Mouse (Mus musculus): ENCODE measurements at regions not wholly inside any gene's neighbourhood (a gene's known extent, or its start where the extent isn't known, plus 50 kb on each side); places are given as distances from the start of the nearest gene placed in this dataset.

DNA sequence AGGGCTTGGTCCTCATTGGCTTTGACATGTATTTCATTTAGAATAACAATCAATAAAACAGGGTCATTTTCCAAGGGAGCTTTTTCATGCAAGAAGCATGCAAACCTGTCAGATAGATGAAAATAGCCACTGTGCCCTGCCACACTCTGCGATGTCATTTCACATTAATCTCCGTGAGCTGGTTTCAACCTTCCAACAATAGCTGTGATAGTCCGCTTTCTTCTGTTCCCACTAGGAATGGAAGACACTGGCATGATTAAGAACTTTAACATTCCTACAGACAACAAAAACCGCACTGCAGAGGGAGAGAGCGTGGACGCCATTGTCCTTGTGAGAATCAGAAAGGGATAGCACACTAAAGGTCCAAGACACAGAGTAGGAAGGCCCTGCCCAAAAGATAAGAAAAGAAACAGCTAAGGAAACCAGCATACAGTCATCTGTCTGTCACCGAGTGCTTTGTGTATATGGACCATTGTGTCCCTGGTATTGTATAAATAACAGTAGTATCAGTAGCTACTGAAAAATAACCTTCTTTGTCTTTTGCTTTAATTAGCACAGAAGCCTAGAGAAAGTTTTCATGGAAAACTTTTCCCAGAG is 299.0 kb downstream of the Efnb2 start:
- peaks cover 7% of the 10 kb centered on the region for H3K4me1 ChIP-seq (ENCODE audit: control insufficient read depth, insufficient read depth, low read length)
- TF ChIP-seq POLR2A (IDR thresholded peaks at IDR 0.05; ENCODE audit: borderline replicate concordance, extremely low read depth, low read depth, low read length) (no peak), CTCF (IDR thresholded peaks at IDR 0.05; ENCODE audit: insufficient read depth, low read length) (no peak)
- 61% methylated on average over 7 of the region's 7 CpGs for WGBS

DNA sequence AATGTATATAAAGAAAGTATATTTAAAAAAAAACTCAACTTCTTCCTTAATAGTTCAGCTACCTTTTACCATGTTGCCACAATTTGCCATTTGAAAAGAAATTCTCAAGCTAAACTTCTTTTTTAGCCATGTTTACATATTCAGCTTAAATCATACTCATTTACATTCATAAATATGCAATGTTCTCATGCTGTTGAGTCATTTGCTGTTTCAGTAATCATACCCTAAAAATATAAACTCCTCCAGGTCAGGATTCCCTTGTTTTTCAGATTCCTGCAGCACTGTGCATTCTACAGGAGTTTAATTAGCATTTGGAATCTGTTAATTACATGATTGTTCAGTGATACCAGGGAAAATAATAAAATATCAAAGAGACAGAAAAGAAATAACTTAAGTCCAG is 300.5 kb downstream of the Efnb2 start:
- DNase-seq = no peak
- no peak overlapping the region for H3K4me3 ChIP-seq (replicated peaks; ENCODE audit: extremely low read depth, low read depth, low read length)
- TF ChIP-seq CTCF (IDR thresholded peaks at IDR 0.05; ENCODE audit: insufficient read depth, low read length) = no peak
- TF ChIP-seq POLR2A (IDR thresholded peaks at IDR 0.05; ENCODE audit: borderline replicate concordance, extremely low read depth, low read depth, low read length) = no peak
- H3K4me1 ChIP-seq (ENCODE audit: control insufficient read depth, insufficient read depth, low read length) = peaks cover 5% of the 10 kb centered on the region; the same call in 1 of the 2 replicates

More for the DNA sequence above, 299.0 kb downstream of the Efnb2 start:
- DNase-seq = peak; percentile 9
- no peak overlapping the region for H3K4me3 ChIP-seq (replicated peaks; ENCODE audit: extremely low read depth, low read depth, low read length)

DNA sequence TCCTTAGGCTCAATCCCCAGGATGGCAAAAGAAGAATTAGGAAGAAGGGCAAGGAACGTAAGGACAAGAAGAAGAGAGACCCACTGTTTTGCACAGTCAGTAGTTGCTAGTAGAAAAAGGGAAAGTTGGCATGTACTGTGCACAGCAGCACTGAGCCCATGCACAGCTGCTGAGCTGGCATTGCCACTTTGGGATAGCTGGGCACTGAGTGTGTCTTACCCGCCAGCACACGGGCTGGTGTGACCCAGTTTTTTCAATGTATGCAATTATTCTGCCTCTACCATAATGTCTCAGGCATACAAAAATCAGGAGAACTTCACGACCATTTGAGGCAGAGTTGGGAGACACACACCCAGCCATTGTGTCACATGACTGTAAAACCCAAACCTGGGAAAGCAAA is 306.1 kb downstream of the Efnb2 start:
- Histone ChIP-seq H3K4me1 (ENCODE audit: control insufficient read depth, insufficient read depth, low read length) (no peaks in the 10 kb centered on the region), H3K4me3 (replicated peaks; ENCODE audit: extremely low read depth, low read depth, low read length) (no peak overlapping the region)
- TF ChIP-seq POLR2A (IDR thresholded peaks at IDR 0.05; ENCODE audit: borderline replicate concordance, extremely low read depth, low read depth, low read length) = no peak
- no peak for TF ChIP-seq CTCF (IDR thresholded peaks at IDR 0.05; ENCODE audit: insufficient read depth, low read length)
- no peak for DNase-seq
- 92% methylated on average over 4 of the region's 4 CpGs for WGBS

DNA sequence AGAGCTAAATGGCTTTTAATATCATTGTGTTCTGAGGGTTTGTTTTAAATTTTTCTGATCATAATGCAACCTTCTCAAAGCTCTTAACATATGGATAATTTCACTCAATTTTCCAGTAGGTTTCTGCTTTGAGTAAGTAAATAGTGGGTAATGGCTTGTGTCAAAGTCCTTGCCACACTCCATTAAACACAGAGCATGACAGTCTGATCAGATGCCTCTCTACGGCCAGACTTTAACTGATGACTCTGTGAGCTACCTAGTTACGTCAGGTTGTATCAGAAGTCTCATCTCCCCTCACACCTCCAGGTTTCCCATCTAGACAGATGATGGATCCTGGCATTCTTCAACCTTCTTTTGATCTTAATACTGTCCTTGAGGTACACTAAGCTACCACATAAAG is 316.4 kb downstream of the Efnb2 start:
- Histone ChIP-seq H3K4me1 (ENCODE audit: control insufficient read depth, insufficient read depth, low read length) (no peaks in the 10 kb centered on the region), H3K4me3 (replicated peaks; ENCODE audit: extremely low read depth, low read depth, low read length) (no peak overlapping the region)
- WGBS = 84% methylated on average over 2 of the region's 2 CpGs
- DNase-seq = no peak
- TF ChIP-seq POLR2A (IDR thresholded peaks at IDR 0.05; ENCODE audit: borderline replicate concordance, extremely low read depth, low read depth, low read length) (no peak), CTCF (IDR thresholded peaks at IDR 0.05; ENCODE audit: insufficient read depth, low read length) (no peak)

DNA sequence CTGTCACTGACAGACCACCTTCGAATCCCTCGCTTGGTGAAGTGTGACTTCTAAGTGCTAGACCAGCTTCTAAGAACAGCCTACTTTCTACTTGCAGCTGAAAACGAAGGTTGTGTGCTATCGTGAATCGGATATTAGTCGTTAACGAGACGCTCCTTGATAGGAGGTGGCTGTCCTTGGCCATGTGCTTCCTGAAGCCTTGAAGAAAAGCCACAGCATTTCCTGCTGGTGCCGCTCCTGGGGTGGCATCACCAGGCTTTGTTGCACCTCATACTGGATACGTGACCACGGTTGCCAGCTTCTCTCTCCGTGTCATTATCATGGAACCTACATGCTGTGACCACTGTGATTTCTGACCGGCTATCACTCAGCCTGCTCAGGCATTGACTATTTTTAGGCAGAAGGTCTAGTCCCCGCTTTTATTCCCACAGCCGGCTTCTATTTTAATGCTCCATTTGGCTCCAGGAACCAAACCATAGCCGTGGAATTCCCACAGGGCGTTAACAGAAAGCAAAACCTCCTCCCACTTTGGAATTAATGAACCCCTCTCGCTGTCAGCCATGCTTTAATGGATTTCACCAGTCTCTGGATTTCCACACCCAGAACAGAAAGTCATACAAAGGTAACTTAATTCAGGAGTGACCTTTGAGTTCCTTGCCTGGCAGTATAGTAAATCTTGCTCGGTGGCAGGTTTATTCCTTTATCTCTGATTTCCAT is 325.6 kb downstream of the Efnb2 start:
- DNase-seq = no peak
- Histone ChIP-seq H3K4me1 (ENCODE audit: control insufficient read depth, insufficient read depth, low read length) (no peaks in the 10 kb centered on the region; the same call in 1 of the 2 replicates), H3K4me3 (replicated peaks; ENCODE audit: extremely low read depth, low read depth, low read length) (no peak overlapping the region)
- WGBS = 81% methylated on average over 19 of the region's 19 CpGs
- no peak for TF ChIP-seq POLR2A (IDR thresholded peaks at IDR 0.05; ENCODE audit: borderline replicate concordance, extremely low read depth, low read depth, low read length)
- no peak for TF ChIP-seq CTCF (IDR thresholded peaks at IDR 0.05; ENCODE audit: insufficient read depth, low read length)

DNA sequence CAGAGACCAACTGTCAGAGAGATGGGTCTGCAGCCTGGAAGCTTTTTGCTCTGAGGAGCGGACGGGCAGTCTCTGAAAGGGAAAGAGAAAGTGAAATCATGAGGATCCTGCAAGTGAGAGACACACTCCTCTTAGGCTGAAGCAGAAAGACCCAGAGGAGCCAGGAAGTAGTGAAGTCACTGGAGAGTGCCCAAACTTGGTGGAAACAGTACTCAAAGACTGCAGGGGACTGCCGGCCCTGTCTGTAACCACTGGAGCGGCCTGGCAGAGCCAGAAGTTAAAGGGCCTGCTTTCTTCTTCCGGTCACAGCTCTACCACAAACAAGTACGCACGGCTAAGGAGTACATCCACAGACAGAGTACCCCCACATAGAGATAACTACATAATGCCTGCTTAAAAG is 326.5 kb downstream of the Efnb2 start:
- TF ChIP-seq POLR2A (IDR thresholded peaks at IDR 0.05; ENCODE audit: borderline replicate concordance, extremely low read depth, low read depth, low read length) = 0 out of 2 replicates have a peak, but pooled peaks have one; percentile 17
- no peak for TF ChIP-seq CTCF (IDR thresholded peaks at IDR 0.05; ENCODE audit: insufficient read depth, low read length)
- H3K4me3 ChIP-seq (replicated peaks; ENCODE audit: extremely low read depth, low read depth, low read length) = peak overlapping the region; percentile 31
- WGBS = 31% methylated on average over 7 of the region's 7 CpGs
- H3K4me1 ChIP-seq (ENCODE audit: control insufficient read depth, insufficient read depth, low read length) = no peaks in the 10 kb centered on the region; the same call in 1 of the 2 replicates
- peak; percentile 17 for DNase-seq

DNA sequence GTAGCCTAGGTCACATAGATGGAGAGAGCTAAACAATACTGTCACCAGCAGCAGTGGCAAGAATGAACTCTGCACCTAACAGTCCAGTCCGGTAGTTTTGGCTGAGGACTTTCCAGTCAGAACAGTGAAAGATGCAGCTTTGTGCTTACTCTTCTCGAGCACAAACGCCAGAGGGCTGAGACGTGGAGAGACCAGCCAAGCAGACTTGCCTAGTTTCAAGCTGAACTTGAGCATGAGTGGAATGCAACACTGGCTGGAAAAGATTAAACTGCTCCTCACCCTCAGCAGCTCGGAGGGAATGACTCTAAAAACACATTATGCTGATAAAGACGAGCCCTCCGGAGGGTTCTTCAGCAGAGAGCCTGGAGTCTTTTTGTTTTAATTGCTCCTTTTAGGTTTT is 329.8 kb downstream of the Efnb2 start:
- H3K4me3 ChIP-seq (replicated peaks; ENCODE audit: extremely low read depth, low read depth, low read length) = no peak overlapping the region
- no peak for DNase-seq
- TF ChIP-seq POLR2A (IDR thresholded peaks at IDR 0.05; ENCODE audit: borderline replicate concordance, extremely low read depth, low read depth, low read length) (no peak), CTCF (IDR thresholded peaks at IDR 0.05; ENCODE audit: insufficient read depth, low read length) (0 out of 2 replicates have a peak, but pooled peaks have one; percentile 6)
- 56% methylated on average over 7 of the region's 7 CpGs for WGBS
- peaks cover 12% of the 10 kb centered on the region for H3K4me1 ChIP-seq (ENCODE audit: control insufficient read depth, insufficient read depth, low read length)

DNA sequence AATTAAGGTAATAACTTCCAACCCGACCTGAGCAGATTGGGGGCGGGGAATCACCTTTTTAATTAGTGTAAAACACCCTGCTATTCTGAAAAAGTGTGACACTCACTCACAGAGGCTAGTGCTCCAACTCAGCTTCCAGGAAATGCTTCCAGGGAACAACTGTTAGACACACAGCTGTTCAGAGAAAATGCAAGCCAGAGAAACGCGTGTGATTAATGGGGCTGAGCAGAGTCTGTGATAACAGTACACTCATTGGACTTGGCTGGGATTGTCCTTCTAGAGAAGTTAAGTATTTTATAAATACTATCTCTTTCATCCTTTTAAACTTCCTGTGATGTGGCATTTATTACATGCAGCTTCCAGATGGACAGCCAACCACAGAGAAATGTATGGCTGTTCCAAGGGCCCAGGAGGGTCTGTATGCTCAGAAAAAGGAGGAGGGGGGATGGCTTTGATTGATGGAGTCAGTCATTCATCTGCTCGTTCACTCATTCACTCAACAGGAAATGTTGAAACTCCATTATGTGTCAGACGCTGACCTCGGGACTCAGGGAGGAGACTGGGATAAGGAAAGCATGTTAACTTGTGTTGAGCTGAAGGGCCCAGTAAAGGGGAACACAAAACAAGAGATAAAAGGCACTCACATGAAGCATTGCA is 332.9 kb downstream of the Efnb2 start:
- no peak overlapping the region for H3K4me3 ChIP-seq (replicated peaks; ENCODE audit: extremely low read depth, low read depth, low read length)
- DNase-seq = no peak
- 34% methylated on average over 7 of the region's 7 CpGs for WGBS
- no peak for TF ChIP-seq CTCF (IDR thresholded peaks at IDR 0.05; ENCODE audit: insufficient read depth, low read length)
- TF ChIP-seq POLR2A (IDR thresholded peaks at IDR 0.05; ENCODE audit: borderline replicate concordance, extremely low read depth, low read depth, low read length) = no peak
- peaks cover 13% of the 10 kb centered on the region for H3K4me1 ChIP-seq (ENCODE audit: control insufficient read depth, insufficient read depth, low read length)

DNA sequence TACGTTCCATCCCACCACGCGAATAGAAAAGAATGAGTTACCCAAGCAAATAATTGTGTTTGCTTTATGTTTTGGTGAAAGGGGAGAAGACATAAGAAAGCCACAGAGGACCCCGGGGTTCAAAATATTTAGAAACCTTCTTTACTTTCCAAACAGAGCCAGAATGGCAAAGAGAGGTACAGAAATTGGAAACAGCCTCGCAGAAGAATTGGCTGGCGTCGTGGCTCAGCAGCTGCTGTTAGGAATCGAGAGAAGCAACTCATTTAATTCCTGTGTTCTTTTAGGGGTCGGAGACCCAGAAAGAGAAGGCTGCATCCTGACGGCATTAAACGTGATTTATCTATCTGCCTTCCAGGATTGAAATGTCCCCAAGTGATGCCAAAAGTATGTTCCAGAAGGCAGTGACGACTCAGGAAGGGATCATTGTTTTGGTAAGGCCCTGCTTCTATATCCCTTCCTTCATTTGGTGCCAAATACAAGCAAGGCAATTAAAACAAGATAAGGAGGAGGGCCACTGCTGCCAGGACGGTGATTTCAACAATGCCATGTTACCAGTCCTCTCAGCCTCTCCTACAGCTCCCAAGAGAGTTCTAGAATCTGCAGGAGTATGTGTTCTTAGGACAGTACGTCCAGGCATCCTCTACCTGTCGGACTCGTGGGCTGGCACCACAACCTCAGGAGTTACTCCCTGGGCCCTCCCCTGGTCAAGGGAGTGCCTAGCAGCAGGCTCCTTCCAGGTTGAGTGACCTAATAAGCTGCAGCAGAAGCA is 334.8 kb downstream of the Efnb2 start:
- Histone ChIP-seq H3K4me3 (replicated peaks; ENCODE audit: extremely low read depth, low read depth, low read length) (no peak overlapping the region), H3K4me1 (ENCODE audit: control insufficient read depth, insufficient read depth, low read length) (peaks cover 13% of the 10 kb centered on the region)
- 39% methylated on average over 16 of the region's 16 CpGs for WGBS
- DNase-seq = peak; percentile 18
- TF ChIP-seq CTCF (IDR thresholded peaks at IDR 0.05; ENCODE audit: insufficient read depth, low read length) (no peak), POLR2A (IDR thresholded peaks at IDR 0.05; ENCODE audit: borderline replicate concordance, extremely low read depth, low read depth, low read length) (no peak)
